11 mouse cellular contexts compared by ENCODE assay signal in genomic region chr2:116852249-116852648, GRCm38 (mm10). TPM values are rescaled to one million over a fixed set of nuclear protein-coding genes. Genes with fewer than 3 reads are reported as not detected.
DNase-seq lines count a peak whose midpoint lies in the region; ATAC-seq lines count a peak whose summit lies in the region.
"Had no signal": no experiment of that assay in that cellular context is flagged by ENCODE, and none has a peak within 500 bp of the region (broad histone marks: within the 10 kb centered on the region; RNA-seq: fewer than 3 reads in every experiment).

No protein-coding gene starts in this region.

- no peaks in the 10 kb centered on the region for H3K27me3 ChIP-seq in embryonic facial prominence, embryonic 14.5 days (replicated peaks; ENCODE audit: control insufficient read depth, insufficient read depth, low read length)
- H3K27me3 ChIP-seq: forebrain, embryonic 15.5 days; liver, embryonic 13.5 days had no signal

- no peaks in the 10 kb centered on the region for H3K9me3 ChIP-seq in embryonic facial prominence, embryonic 14.5 days (ENCODE audit: control insufficient read depth, low read length)
- H3K9me3 ChIP-seq: forebrain, embryonic 15.5 days; liver, embryonic 13.5 days had no signal

- H3K4me1 ChIP-seq in embryonic facial prominence, embryonic 14.5 days (ENCODE audit: control insufficient read depth, insufficient read depth, low read length) = peaks cover 7% of the 10 kb centered on the region; the same call in 1 of the 2 replicates
- H3K4me1 ChIP-seq: liver, embryonic 13.5 days had no signal

- intact Hi-C loops in left cerebral cortex, postnatal 4 days (cut with DNase I) = no loop called here

- H3K9ac ChIP-seq in embryonic facial prominence, embryonic 14.5 days (ENCODE audit: low read depth, low read length) = no peak overlapping the region
- H3K9ac ChIP-seq: forebrain, embryonic 15.5 days; liver, embryonic 13.5 days had no signal

- peak overlapping the region; percentile 36; the same call in 1 of the 2 replicates for H3K27ac ChIP-seq in embryonic facial prominence, embryonic 14.5 days (replicated peaks; ENCODE audit: low read depth, low read length)
- H3K27ac ChIP-seq: forebrain, embryonic 15.5 days; liver, embryonic 13.5 days had no signal

- ATAC-seq in embryonic facial prominence, embryonic 14.5 days (ENCODE audit: low read depth) = peak; percentile 86
- ATAC-seq: forebrain, embryonic 15.5 days had no signal

- DNase-seq in embryo, embryonic 11 days = peak; percentile 17
- no peak for DNase-seq in embryo, embryonic 9.5 days (ENCODE audit: extremely low spot score)
- peak; percentile 43 for DNase-seq in left cerebral cortex, postnatal 4 days
- DNase-seq in left cerebral cortex, adult 9 months (ENCODE audit: low spot score in 2 of 2) = no peak
- peak; percentile 89 for DNase-seq in embryonic facial prominence, embryonic 14.5 days (ENCODE audit: low spot score)
- peak; percentile 52 to 71 for DNase-seq in kidney, postnatal 36 days
- DNase-seq in gastrocnemius, adult 8-10 months (ENCODE audit: low spot score in 2 of 2) = no peak
- no peak for DNase-seq in urinary bladder, adult 18-20 months (ENCODE audit: low spot score in 2 of 2)
- DNase-seq: liver, embryonic 13.5 days; right cerebral cortex, adult 18-20 months had no signal

- H3K36me3 ChIP-seq in embryonic facial prominence, embryonic 14.5 days (ENCODE audit: control insufficient read depth, insufficient read depth, low read length) = no peaks in the 10 kb centered on the region
- H3K36me3 ChIP-seq: forebrain, embryonic 15.5 days; liver, embryonic 13.5 days had no signal

- WGBS in embryonic facial prominence, embryonic 14.5 days = 24% methylated on average over 5 of the region's 5 CpGs

- H3K4me3 ChIP-seq in embryonic facial prominence, embryonic 14.5 days (ENCODE audit: low read depth, low read length) = no peak overlapping the region
- H3K4me3 ChIP-seq: forebrain, embryonic 15.5 days; liver, embryonic 13.5 days had no signal

- no peak overlapping the region for H3K4me2 ChIP-seq in embryonic facial prominence, embryonic 14.5 days (ENCODE audit: low read depth, low read length)
- H3K4me2 ChIP-seq: forebrain, embryonic 15.5 days; liver, embryonic 13.5 days had no signal

RNA-seq across cellular contexts. Expression of gene Tmco5, which starts 26.2 kb away (rescaled TPM):
- total RNA-seq in left cerebral cortex, postnatal 4 days (2021) = under 1 TPM; 0.34 to 0.72 TPM
- polyA plus RNA-seq in embryonic facial prominence, embryonic 14.5 days (2014; fragmentation: Nextera tagmentation; extraction: Ambion mirVana) = not detected in 2 replicates
- total RNA-seq in gastrocnemius, adult 8-10 months (2022) = not detected
- polyA plus RNA-seq: forebrain, embryonic 15.5 days; liver, embryonic 13.5 days had no signal

Comparison
In these comparisons a context has a peak if more than half of its experiments do, and no peak if none do; other contexts are left out.
1. DNase-seq: peak in embryo, embryonic 11 days (single experiment), left cerebral cortex, postnatal 4 days (single experiment), embryonic facial prominence, embryonic 14.5 days (single experiment) and kidney, postnatal 36 days (2 of 2); none in embryo, embryonic 9.5 days (single experiment), left cerebral cortex, adult 9 months (0 of 2), gastrocnemius, adult 8-10 months (0 of 2) and urinary bladder, adult 18-20 months (0 of 2).